Mouse (Mus musculus): ENCODE measurements at regions not wholly inside any gene's neighbourhood (a gene's known extent, or its start where the extent isn't known, plus 50 kb on each side); places are given as distances from the start of the nearest gene placed in this dataset.

GRCm38 (mm10) chr12:54407301-54407896, 203.7 kb upstream of the Egln3 start:
- H3K27ac ChIP-seq, result no peak overlapping the region
- no peak overlapping the region for H3K4me3 ChIP-seq
- H3K27me3 ChIP-seq, result 0 out of 2 replicates have a peak, but pooled peaks cover 3% of the 10 kb centered on the region
- H3K9me3 ChIP-seq, result no peaks in the 10 kb centered on the region
- WGBS, result 47% methylated on average over 6 of the region's 6 CpGs
- H3K4me2 ChIP-seq, result no peak overlapping the region
- no peaks in the 10 kb centered on the region for H3K36me3 ChIP-seq
- H3K9ac ChIP-seq, result no peak overlapping the region
- H3K4me1 ChIP-seq, result peaks cover 19% of the 10 kb centered on the region
- ATAC-seq (ENCODE audit: borderline replicate concordance, extremely low read depth, low FRiP score, low TSS enrichment), result no peak

GRCm38 (mm10) chr12:54405066-54405465, 201.4 kb upstream of the Egln3 start:
- Histone ChIP-seq H3K27me3 (0 out of 2 replicates have a peak, but pooled peaks cover 3% of the 10 kb centered on the region), H3K9ac (no peak overlapping the region), H3K9me3 (no peaks in the 10 kb centered on the region), H3K27ac (peak overlapping the region; percentile 51), H3K4me3 (peak overlapping the region; percentile 3; the same call in 1 of the 2 replicates), H3K36me3 (no peaks in the 10 kb centered on the region), H3K4me1 (peaks cover 19% of the 10 kb centered on the region), H3K4me2 (peak overlapping the region; percentile 45)
- peak; percentile 53; the same call in 1 of the 2 replicates for ATAC-seq (ENCODE audit: borderline replicate concordance, extremely low read depth, low FRiP score, low TSS enrichment)
- 26% methylated on average over 14 of the region's 14 CpGs for WGBS

- Histone ChIP-seq H3K4me3 (no peak overlapping the region), H3K4me1 (peaks cover 39% of the 10 kb centered on the region), H3K4me2 (no peak overlapping the region), H3K27ac (no peak overlapping the region), H3K27me3 (0 out of 2 replicates have a peak, but pooled peaks cover 2% of the 10 kb centered on the region), H3K9ac (no peak overlapping the region), H3K9me3 (no peaks in the 10 kb centered on the region), H3K36me3 (no peaks in the 10 kb centered on the region)
- no peak for ATAC-seq (ENCODE audit: borderline replicate concordance, extremely low read depth, low FRiP score, low TSS enrichment)
- WGBS, result 80% methylated on average over 6 of the region's 6 CpGs
Observed at GRCm38 (mm10) chr12:54402591-54402990, 198.9 kb upstream of the Egln3 start.

- no peak overlapping the region for H3K9ac ChIP-seq
- no peak overlapping the region for H3K27ac ChIP-seq
- WGBS, result 46% methylated on average over 1 of the region's 1 CpGs
- H3K4me2 ChIP-seq, result no peak overlapping the region
- peaks cover 39% of the 10 kb centered on the region for H3K4me1 ChIP-seq
- H3K9me3 ChIP-seq, result no peaks in the 10 kb centered on the region
- H3K36me3 ChIP-seq, result no peaks in the 10 kb centered on the region
- no peak for ATAC-seq (ENCODE audit: borderline replicate concordance, extremely low read depth, low FRiP score, low TSS enrichment)
- no peak overlapping the region for H3K4me3 ChIP-seq
- no peaks in the 10 kb centered on the region for H3K27me3 ChIP-seq
Observed at GRCm38 (mm10) chr12:54401665-54402064, 198.0 kb upstream of the Egln3 start.

GRCm38 (mm10) chr12:54400084-54400483, 196.4 kb upstream of the Egln3 start:
- ATAC-seq (ENCODE audit: borderline replicate concordance, extremely low read depth, low FRiP score, low TSS enrichment), result peak; percentile 13; the same call in 1 of the 2 replicates
- H3K9me3 ChIP-seq, result no peaks in the 10 kb centered on the region
- no peak overlapping the region for H3K27ac ChIP-seq
- WGBS, result 51% methylated on average over 5 of the region's 5 CpGs
- H3K9ac ChIP-seq, result no peak overlapping the region
- no peak overlapping the region for H3K4me3 ChIP-seq
- H3K4me1 ChIP-seq, result peaks cover 32% of the 10 kb centered on the region
- H3K4me2 ChIP-seq, result no peak overlapping the region
- H3K36me3 ChIP-seq, result no peaks in the 10 kb centered on the region
- H3K27me3 ChIP-seq, result no peaks in the 10 kb centered on the region

GRCm38 (mm10) chr12:54398080-54398479, 194.4 kb upstream of the Egln3 start:
- no peaks in the 10 kb centered on the region for H3K9me3 ChIP-seq
- H3K27ac ChIP-seq, result no peak overlapping the region
- WGBS, result 43% methylated on average over 6 of the region's 6 CpGs
- H3K27me3 ChIP-seq, result no peaks in the 10 kb centered on the region
- no peak overlapping the region for H3K9ac ChIP-seq
- no peak for ATAC-seq (ENCODE audit: borderline replicate concordance, extremely low read depth, low FRiP score, low TSS enrichment)
- H3K4me3 ChIP-seq, result no peak overlapping the region
- H3K4me2 ChIP-seq, result no peak overlapping the region
- no peaks in the 10 kb centered on the region for H3K36me3 ChIP-seq
- peaks cover 25% of the 10 kb centered on the region; the same call in 1 of the 2 replicates for H3K4me1 ChIP-seq

- Histone ChIP-seq H3K27ac (no peak overlapping the region), H3K4me2 (no peak overlapping the region), H3K9ac (no peak overlapping the region), H3K4me1 (peaks cover 25% of the 10 kb centered on the region; the same call in 1 of the 2 replicates), H3K9me3 (no peaks in the 10 kb centered on the region), H3K36me3 (no peaks in the 10 kb centered on the region), H3K4me3 (no peak overlapping the region), H3K27me3 (no peaks in the 10 kb centered on the region)
- no peak for ATAC-seq (ENCODE audit: borderline replicate concordance, extremely low read depth, low FRiP score, low TSS enrichment)
Observed at GRCm38 (mm10) chr12:54396952-54397351, 193.3 kb upstream of the Egln3 start.

- no peaks in the 10 kb centered on the region for H3K36me3 ChIP-seq
- H3K9ac ChIP-seq, result no peak overlapping the region
- peaks cover 25% of the 10 kb centered on the region; the same call in 1 of the 2 replicates for H3K4me1 ChIP-seq
- H3K27ac ChIP-seq, result no peak overlapping the region
- no peak overlapping the region for H3K4me3 ChIP-seq
- ATAC-seq (ENCODE audit: borderline replicate concordance, extremely low read depth, low FRiP score, low TSS enrichment), result no peak
- H3K27me3 ChIP-seq, result no peaks in the 10 kb centered on the region
- no peak overlapping the region for H3K4me2 ChIP-seq
- H3K9me3 ChIP-seq, result no peaks in the 10 kb centered on the region
- WGBS, result 55% methylated on average over 5 of the region's 5 CpGs
Observed at GRCm38 (mm10) chr12:54396341-54396740, 192.7 kb upstream of the Egln3 start.

- 11% methylated on average over 4 of the region's 4 CpGs for WGBS
Observed at GRCm38 (mm10) chr12:54385401-54385800, 181.7 kb upstream of the Egln3 start.

GRCm38 (mm10) chr12:54384116-54384515, 180.5 kb upstream of the Egln3 start:
- Histone ChIP-seq H3K4me1 (peaks cover 4% of the 10 kb centered on the region; the same call in 1 of the 2 replicates), H3K9ac (no peak overlapping the region), H3K27me3 (no peaks in the 10 kb centered on the region), H3K9me3 (no peaks in the 10 kb centered on the region), H3K4me3 (no peak overlapping the region), H3K27ac (no peak overlapping the region), H3K36me3 (no peaks in the 10 kb centered on the region), H3K4me2 (no peak overlapping the region)
- ATAC-seq (ENCODE audit: borderline replicate concordance, extremely low read depth, low FRiP score, low TSS enrichment), result no peak
- 26% methylated on average over 3 of the region's 3 CpGs for WGBS

More at GRCm38 (mm10) chr12:54385401-54385800, 181.7 kb upstream of the Egln3 start:
- Histone ChIP-seq H3K4me3 (no peak overlapping the region), H3K9me3 (no peaks in the 10 kb centered on the region), H3K36me3 (no peaks in the 10 kb centered on the region), H3K4me1 (peaks cover 4% of the 10 kb centered on the region; the same call in 1 of the 2 replicates), H3K4me2 (no peak overlapping the region), H3K9ac (no peak overlapping the region), H3K27me3 (no peaks in the 10 kb centered on the region), H3K27ac (peak overlapping the region; percentile 53; the same call in 1 of the 2 replicates)
- ATAC-seq (ENCODE audit: borderline replicate concordance, extremely low read depth, low FRiP score, low TSS enrichment), result peak; percentile 89; the same call in 1 of the 2 replicates

- no peaks in the 10 kb centered on the region for H3K9me3 ChIP-seq
- H3K4me2 ChIP-seq, result no peak overlapping the region
- H3K4me1 ChIP-seq, result peaks cover 4% of the 10 kb centered on the region; the same call in 1 of the 2 replicates
- 99% methylated on average over 2 of the region's 2 CpGs for WGBS
- no peak overlapping the region for H3K4me3 ChIP-seq
- no peak overlapping the region for H3K27ac ChIP-seq
- H3K9ac ChIP-seq, result no peak overlapping the region
- no peak for ATAC-seq (ENCODE audit: borderline replicate concordance, extremely low read depth, low FRiP score, low TSS enrichment)
- no peaks in the 10 kb centered on the region for H3K27me3 ChIP-seq
- no peaks in the 10 kb centered on the region for H3K36me3 ChIP-seq
Observed at GRCm38 (mm10) chr12:54382965-54383364, 179.3 kb upstream of the Egln3 start.

GRCm38 (mm10) chr12:54382061-54382460, 178.4 kb upstream of the Egln3 start:
- WGBS, result 86% methylated on average over 6 of the region's 6 CpGs
- H3K36me3 ChIP-seq, result no peaks in the 10 kb centered on the region
- no peak overlapping the region for H3K9ac ChIP-seq
- H3K27ac ChIP-seq, result no peak overlapping the region
- H3K9me3 ChIP-seq, result no peaks in the 10 kb centered on the region
- no peaks in the 10 kb centered on the region for H3K27me3 ChIP-seq
- H3K4me1 ChIP-seq, result peaks cover 4% of the 10 kb centered on the region; the same call in 1 of the 2 replicates
- H3K4me2 ChIP-seq, result no peak overlapping the region
- H3K4me3 ChIP-seq, result no peak overlapping the region
- no peak for ATAC-seq (ENCODE audit: borderline replicate concordance, extremely low read depth, low FRiP score, low TSS enrichment)

Data from lung, embryonic 15.5 days (tissue).